Mouse (Mus musculus): ENCODE results near the gene Dnah10.

Dnah10 gene

GRCm38 (mm10) chr5:124814797-124815196 lies 89.9 kb downstream of the Dnah10 start:
- peak; percentile 89 to 90 for DNase-seq

- DNase-seq: peak in 1 of 2 experiments; percentile 62
Measured at GRCm38 (mm10) chr5:124817050-124817449, 92.2 kb downstream of the Dnah10 start.

DNA sequence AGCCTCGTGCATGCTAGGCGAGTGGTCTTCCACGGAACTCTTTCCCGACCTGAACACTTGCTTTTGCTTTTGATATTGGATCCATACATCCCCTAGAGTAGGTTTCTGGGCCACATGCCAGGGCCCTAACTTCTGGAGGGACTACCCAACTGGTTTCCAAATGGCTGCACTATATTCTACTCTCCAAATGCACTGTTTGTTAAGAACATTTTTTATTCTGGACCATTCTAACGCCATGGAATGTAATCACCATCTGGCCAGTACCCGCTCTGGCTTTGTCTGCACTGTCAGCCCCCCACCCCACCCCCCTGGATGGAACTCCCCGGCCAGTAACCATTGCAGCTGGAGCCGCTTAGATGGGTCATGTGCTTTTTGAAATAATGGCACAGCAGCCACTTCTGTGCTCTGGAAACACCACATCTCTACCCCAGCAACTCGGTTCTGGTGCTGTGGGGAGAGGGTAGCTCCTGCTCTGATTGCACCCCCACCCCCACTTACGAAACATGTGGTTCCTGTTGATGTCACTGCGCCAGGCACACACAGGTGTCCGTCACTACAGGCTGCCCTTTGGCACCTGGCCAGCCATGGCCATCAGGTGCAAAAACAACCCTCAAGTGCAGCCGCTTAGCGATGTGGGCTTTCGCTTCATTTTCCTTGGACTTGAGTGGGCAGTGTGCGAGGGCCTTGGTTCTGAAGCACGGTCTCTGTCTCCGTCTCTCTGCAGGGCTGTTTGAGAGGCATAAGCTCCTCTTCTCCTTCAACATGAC lies 97.4 kb downstream of the Dnah10 start:
- DNase-seq: peak; percentile 56 to 73

GRCm38 (mm10) chr5:124830331-124830730 lies 105.4 kb downstream of the Dnah10 start:
- DNase-seq: peak in 1 of 2 experiments; percentile 60

DNA sequence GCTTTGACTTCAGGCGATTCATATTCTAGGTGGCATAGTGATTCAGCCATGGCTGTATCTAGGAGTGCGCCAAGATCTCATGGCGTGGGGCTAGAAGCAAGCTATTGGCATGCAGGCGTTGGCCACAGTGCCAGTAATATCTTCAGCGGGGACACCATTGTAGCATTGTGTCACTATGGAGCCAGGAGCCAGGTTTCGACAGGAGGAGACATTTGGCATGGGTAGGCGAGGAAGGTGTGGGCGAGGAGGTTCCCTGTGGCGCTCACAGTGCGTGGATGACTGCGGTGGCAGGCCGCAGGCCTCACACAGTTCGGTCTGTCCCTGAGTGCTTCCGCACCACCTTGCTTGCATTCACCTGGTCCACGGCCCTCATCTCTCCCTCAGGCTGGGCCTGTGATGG lies 110.3 kb downstream of the Dnah10 start:
- DNase-seq: peak; percentile 94

- peak; percentile 56 to 69 for DNase-seq
Measured at GRCm38 (mm10) chr5:124836075-124836474, 111.2 kb downstream of the Dnah10 start.

DNA sequence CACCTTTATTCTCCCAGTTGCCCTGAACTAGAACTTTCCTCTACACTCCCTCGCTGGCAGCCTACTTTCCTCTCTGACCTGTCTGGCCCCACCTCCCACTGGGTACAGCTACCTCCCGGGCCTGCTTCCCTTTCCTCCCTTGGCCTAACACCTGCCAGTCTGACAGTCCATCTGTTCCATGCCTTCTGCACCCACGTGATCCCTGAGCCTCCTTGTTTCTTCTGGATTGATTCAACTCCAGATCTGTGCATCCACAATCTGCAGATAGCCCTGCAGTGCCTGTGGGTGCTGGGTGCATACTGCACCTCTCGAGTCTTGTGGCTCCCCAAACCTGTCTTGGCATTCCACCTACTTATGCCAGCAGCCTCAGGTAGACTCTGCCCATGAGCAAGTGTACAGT lies 111.7 kb downstream of the Dnah10 start:
- peak; percentile 92 to 94 for DNase-seq

GRCm38 (mm10) chr5:124840202-124840601 lies 115.3 kb downstream of the Dnah10 start:
- DNase-seq: no peak

GRCm38 (mm10) chr5:124840669-124841068 lies 115.8 kb downstream of the Dnah10 start:
- peak in 1 of 2 experiments; percentile 27 for DNase-seq

GRCm38 (mm10) chr5:124843386-124843785 lies 118.5 kb downstream of the Dnah10 start:
- peak; percentile 66 to 74 for DNase-seq

DNA sequence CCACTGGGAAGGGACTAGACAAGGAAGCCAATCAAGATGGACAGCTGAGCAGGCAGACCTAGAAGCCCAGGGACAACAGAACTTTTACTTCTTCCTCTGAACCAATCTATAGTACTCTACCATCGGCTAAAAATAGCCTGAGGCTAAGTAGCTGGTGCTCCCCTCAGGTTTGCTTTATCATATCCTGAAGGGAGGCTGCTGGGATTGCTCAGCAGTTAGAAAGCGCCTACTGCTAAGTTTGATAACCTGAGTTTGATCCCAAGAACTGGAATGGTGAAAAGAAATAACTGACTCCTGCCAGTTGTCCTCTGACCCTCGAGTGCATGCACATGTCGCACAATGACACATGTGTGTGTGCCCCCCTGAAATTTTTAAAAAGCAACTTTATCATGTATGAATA lies 120.0 kb downstream of the Dnah10 start:
- no peak for DNase-seq

GRCm38 (mm10) chr5:124847014-124847413 lies 122.1 kb downstream of the Dnah10 start:
- no peak for DNase-seq

- no peak for DNase-seq
Measured at GRCm38 (mm10) chr5:124848994-124849393, 124.1 kb downstream of the Dnah10 start.

- DNase-seq: peak; percentile 57 to 64
Measured at GRCm38 (mm10) chr5:124851572-124851971, 126.7 kb downstream of the Dnah10 start.

DNA sequence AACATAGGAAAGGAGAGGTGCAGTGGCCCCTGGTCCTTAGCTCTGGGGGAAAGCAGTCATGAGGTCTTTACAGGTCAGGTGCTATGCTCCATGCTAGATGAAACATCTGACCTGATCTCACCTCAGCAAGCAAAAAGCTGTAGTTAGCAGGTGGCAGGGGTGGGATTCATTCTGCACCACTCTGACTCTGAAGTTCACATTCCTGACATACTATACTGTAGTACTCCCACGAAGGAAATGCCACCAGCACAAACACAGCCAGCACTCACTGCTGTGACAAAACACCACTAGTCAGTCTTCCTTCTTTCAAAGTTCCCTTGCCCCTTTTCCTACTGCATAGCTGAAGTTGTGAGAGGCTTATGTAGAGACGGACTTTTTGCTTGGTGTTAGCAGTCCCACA lies 127.4 kb downstream of the Dnah10 start:
- no peak for DNase-seq

DNA sequence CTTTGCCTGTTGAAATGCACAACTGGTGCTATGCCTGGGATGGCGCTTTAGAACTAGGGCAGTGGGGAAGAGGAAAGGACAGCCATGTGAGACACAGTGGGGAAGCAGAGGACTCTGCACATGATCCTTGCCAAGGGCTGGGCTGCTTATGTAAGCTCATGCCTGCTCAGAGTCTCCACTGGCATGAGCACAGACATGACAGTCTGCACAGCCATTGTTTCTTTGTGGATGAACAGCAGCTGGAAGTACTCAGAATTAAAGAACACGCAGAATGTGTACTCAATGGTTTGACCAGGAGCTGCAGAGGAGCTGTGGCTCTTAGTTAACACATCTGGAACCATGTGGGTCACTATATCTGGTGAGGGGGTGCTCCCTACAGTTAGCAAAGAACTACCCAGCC lies 128.2 kb downstream of the Dnah10 start:
- DNase-seq: peak; percentile 82 to 88

- no peak for DNase-seq
Measured at GRCm38 (mm10) chr5:124854202-124854601, 129.3 kb downstream of the Dnah10 start.

GRCm38 (mm10) chr5:124860013-124860412 lies 135.1 kb downstream of the Dnah10 start:
- peak; percentile 46 to 56 for DNase-seq

- peak; percentile 78 to 82 for DNase-seq
Measured at GRCm38 (mm10) chr5:124861463-124861862, 136.6 kb downstream of the Dnah10 start.

DNA sequence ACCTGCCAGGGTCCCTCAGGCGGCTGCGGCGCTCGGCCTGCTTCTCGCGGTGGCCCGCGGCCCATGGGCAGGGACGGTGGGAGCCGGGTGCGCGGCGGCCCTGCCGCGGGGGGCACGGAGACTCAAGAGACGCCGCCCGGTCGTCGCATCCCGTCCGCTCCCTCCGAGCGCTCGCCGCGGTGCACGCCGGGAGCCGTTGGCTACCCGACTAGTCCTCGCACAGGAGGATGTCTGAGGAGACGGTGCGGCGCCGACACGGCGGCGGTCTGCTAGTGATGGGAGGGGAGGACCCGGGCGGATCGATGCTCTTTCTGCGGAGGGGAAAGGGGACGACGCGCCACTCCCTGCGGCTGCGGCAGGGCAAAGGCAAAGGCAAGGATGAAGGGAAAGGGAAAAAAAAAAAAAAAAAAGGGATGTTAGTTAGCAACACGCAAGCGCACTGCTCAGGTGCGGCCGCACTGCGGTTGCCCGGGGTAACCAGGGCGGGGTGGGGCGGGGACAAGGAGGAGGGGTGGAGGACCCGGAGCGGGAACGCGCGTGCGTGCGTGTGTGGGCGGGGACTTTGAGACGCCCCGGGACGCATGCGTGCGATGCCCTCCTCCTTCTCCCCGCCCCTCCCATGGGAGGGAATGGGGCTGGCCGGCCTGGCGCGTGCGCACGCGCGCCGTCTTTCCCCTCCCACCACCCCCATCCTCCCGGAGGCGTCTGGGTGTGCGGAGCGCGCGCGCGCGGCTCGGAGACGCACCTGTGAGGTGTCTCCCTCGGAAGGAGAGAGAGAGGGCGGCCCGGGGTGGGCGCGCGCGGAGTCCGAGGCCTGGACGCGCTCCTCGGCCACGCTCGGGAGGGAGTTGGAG lies 137.4 kb downstream of the Dnah10 start, which contains the start of the genes Ccdc92 and Zfp664:
Ccdc92 (minus strand) TSS at position 412 of the 854 bp plus-strand sequence.
Zfp664 (plus strand) TSS at position 679 of the 854 bp plus-strand sequence.
- peak; percentile 95 to 99 for DNase-seq

DNA sequence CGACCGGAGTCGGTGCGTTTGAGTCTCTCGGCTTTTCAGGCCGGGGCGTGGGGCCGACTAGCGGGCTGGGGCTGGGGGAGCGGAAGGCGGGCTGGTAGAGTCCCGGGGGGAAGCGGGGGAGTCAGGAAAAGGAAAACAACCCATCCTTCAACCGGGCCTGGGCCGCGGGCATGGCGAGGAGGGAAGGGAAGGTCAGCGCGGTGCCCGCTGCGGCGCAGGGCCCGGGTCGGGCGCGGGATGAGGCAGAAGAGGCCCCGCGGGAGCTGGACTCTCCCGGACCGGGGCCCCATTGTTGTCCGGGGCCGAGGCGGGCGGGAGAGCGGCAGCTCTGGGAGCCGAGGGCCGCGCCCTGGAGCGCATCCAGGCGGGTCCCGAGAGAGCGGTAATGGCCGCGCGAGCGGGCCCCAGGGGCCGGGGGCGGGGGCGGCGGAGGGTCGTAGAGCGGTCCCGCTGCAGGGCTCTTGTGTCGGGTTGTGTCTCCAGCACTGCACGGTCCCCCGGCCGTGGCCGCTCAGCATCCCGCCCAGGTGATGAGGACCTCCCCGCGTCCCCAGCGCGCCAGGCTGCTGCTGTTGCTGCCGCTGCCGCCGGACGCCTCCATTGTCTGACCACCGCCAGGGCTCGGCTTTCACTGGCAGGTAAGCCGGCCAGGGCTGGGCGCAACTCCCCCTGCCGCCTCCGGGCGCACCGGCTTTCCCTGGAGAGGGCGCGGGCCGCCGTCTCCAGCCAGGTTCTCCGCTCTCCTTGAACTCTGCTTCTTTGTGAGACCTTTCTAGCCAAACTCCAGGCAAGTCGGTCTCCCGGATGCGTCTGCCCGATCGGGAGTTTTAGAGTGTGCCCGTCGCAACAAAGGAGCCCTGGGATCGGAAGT lies 138.2 kb downstream of the Dnah10 start:
- DNase-seq: peak; percentile 66 to 77

- DNase-seq: peak; percentile 83 to 87
Measured at GRCm38 (mm10) chr5:124868981-124869380, 144.1 kb downstream of the Dnah10 start.
